Mouse (Mus musculus) left cerebral cortex, adult 2 months (tissue): Measurements from ENCODE around the gene Gnat2. TPM values are rescaled to one million over a fixed set of nuclear protein-coding genes. Genes with fewer than 3 reads are reported as not detected.

Source experiments
- DNase-seq, 2 experiments: peaks; one replicate each; pipeline ENCODE4 v3.0.0; 2021 to 2022; ENCODE audit warnings: low spot score in 2 of 2, mixed read lengths in 1 of 2; ENCODE audit errors: extremely low spot score in 1 of 2
- H3K27ac ChIP-seq: fragments of 200-600 bp; 2 replicates; pipeline ENCODE4 v1.8.1; 2022
- H3K4me3 ChIP-seq: fragments of 200-600 bp; 2 replicates; pipeline ENCODE4 v1.8.1; 2022
- CTCF ChIP-seq: fragments of 200-600 bp; IDR thresholded peaks from 2 replicates; pipeline ENCODE4 v1.8.1; 2022; ENCODE audit warnings: antibody characterized with exemption, mild to moderate bottlenecking, moderate library complexity
- intact Hi-C: fragments of 180-260 bp; cut with DNase I; formaldehyde crosslinking; loops from one replicate; pipeline ENCODE4 v1.15.1; 2025
- total RNA-seq, 2 experiments: library from RNA; stranded (reverse); gene quantifications; 2 replicates each; pipeline ENCODE4 v1.2.3; 2021

The Gnat2 gene
- total RNA-seq, 2 experiments from 2014 or later = not detected

DNA sequence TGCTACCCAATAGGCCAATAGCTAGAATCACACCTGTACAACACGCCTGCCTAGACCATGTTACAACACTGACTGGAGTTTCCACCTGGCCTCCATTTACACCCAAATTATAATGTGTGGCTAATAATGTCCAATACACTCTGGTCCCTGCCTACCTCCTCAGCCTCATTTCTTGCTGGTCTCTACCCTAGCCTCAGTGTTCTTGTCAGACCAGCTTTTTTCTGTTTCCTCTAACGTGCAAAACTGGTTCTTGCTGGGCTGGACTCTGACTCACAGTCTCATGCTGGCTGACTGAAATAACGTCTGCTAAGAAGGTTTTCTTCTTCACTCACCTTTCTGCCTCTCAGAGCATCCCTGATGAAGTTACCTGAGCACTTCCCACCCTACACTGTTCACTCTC lies 33.7 kb downstream of the Gnat2 start:
- intact Hi-C loops = no loop called here
- no peak for TF ChIP-seq CTCF
- H3K27ac ChIP-seq = no peak overlapping the region
- no peak overlapping the region for H3K4me3 ChIP-seq
- DNase-seq = no peak

- intact Hi-C loops = no loop called here
- no peak for TF ChIP-seq CTCF
- H3K27ac ChIP-seq = no peak overlapping the region
- DNase-seq = no peak
- no peak overlapping the region for H3K4me3 ChIP-seq
These were observed 35.9 kb downstream of the Gnat2 start for GRCm38 (mm10) chr3:108128520-108128919.

DNA sequence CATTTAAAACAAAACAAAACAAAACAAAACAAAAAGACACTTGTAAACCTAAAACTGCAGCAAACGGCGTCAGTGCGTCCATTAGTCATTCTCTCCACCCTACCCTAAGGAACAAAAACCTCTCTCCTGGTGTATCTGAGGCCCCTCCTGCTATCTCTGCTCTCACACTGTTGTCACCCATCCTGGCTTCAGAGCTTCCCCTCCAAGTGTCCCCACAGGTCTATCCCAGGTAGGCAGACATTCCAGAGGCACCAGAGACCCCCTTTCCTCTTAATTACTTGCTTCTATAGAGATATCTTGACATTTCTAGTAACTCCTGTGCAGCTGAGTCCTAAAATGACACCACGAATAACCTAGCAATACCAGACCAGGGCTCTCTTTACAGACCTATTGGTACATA lies 36.8 kb downstream of the Gnat2 start:
- no peak overlapping the region for H3K4me3 ChIP-seq
- H3K27ac ChIP-seq = no peak overlapping the region
- intact Hi-C loops = no loop called here
- DNase-seq = no peak
- no peak for TF ChIP-seq CTCF

DNA sequence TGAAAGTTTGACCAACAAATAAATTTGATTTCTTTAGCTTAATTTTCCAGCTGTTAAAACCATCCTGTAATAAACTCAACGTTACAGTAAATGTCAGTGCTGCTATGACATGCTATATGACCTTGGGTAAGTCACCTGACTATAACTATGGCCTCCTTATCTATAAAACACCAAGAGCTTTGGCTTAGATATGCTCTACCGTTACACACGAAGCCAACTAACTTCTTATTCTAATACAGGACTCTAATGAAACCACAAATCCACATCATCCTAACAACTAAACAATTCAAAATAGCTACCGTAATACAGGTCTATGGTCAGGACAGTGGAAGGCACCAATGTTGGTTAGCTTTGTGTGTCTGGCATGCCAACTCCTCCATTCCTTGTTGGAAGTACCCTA lies 37.2 kb downstream of the Gnat2 start:
- no peak overlapping the region for H3K4me3 ChIP-seq
- no peak for TF ChIP-seq CTCF
- no peak for DNase-seq
- intact Hi-C loops = no loop called here
- H3K27ac ChIP-seq = no peak overlapping the region

DNA sequence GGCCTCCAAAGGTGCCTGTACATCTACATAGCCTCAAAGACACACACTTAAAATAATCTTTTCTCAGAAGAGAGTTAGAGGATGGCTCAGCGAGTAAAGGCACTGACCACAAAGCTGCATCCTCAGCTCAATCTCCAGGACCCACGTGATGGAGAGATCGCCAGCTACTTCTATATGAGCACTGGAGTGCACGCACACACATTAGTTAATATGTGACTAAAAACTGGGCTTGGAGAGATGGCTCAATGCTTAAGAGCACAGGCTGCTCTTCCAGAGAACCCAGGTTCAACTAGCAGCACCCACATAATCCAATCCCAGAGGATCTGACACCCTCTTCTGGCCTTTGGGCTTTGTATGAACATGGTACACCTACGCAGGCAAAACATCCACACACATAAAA lies 38.6 kb downstream of the Gnat2 start:
- Histone ChIP-seq H3K4me3 (no peak overlapping the region), H3K27ac (no peak overlapping the region)
- no peak for TF ChIP-seq CTCF
- DNase-seq = no peak
- intact Hi-C loops = no loop called here

GRCm38 (mm10) chr3:108131821-108132220 lies 39.2 kb downstream of the Gnat2 start:
- DNase-seq = no peak
- TF ChIP-seq CTCF = no peak
- intact Hi-C loops = no loop called here
- no peak overlapping the region for H3K27ac ChIP-seq
- no peak overlapping the region for H3K4me3 ChIP-seq

DNA sequence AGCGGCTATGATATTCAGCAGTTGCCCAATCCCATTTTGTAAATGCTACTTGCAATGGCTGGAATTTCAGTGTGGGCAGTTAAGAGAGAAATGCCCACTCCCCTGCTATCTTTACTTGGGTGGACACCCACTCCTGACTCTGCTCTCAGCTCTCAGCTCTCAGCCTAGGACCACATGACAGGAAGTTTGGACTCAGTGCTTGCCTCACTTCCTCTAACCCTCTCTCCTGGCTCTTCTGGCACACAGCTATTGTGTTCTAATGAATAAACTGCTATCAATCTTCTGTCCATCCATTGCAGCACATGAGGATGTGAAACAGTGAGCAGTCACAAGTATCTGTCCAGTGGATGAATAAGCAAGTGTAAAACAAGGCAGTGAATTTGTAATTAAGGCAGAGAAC lies 39.9 kb downstream of the Gnat2 start:
- H3K4me3 ChIP-seq = no peak overlapping the region
- H3K27ac ChIP-seq = no peak overlapping the region
- no peak for TF ChIP-seq CTCF
- intact Hi-C loops = no loop called here
- no peak for DNase-seq

GRCm38 (mm10) chr3:108134701-108135100 lies 42.1 kb downstream of the Gnat2 start:
- Histone ChIP-seq H3K4me3 (0 out of 2 replicates have a peak overlapping the region, but pooled peaks have one; percentile 16), H3K27ac (peak overlapping the region; percentile 74)
- intact Hi-C loops = no loop called here
- no peak for TF ChIP-seq CTCF
- peak; percentile 63 for DNase-seq

- intact Hi-C loops = no loop called here
- no peak for DNase-seq
- H3K4me3 ChIP-seq = no peak overlapping the region
- no peak overlapping the region for H3K27ac ChIP-seq
- no peak for TF ChIP-seq CTCF
These were observed 46.5 kb downstream of the Gnat2 start for GRCm38 (mm10) chr3:108139113-108139512.

GRCm38 (mm10) chr3:108140786-108141185 lies 48.2 kb downstream of the Gnat2 start:
- H3K27ac ChIP-seq = no peak overlapping the region
- intact Hi-C loops = no loop called here
- no peak for TF ChIP-seq CTCF
- no peak for DNase-seq
- H3K4me3 ChIP-seq = no peak overlapping the region

GRCm38 (mm10) chr3:108145534-108146445 lies 53.2 kb downstream of the Gnat2 start, which contains the start of gene Gnai3:
Gene Gnai3, minus strand, starts transcription at chr3:108146146.
- intact Hi-C loops = loop anchor here (5.0 kb wide), 4 partner anchors 58 to 453 kb away; partner anchors contain the start of genes Ampd2, Gstm1 and Gstm7
- DNase-seq = peak; percentile 89
- H3K27ac ChIP-seq = peak within 1 kb of the TSS; percentile 97
- TF ChIP-seq CTCF = peak; percentile 21
- H3K4me3 ChIP-seq = peak within 1 kb of the TSS; percentile 67

DNA sequence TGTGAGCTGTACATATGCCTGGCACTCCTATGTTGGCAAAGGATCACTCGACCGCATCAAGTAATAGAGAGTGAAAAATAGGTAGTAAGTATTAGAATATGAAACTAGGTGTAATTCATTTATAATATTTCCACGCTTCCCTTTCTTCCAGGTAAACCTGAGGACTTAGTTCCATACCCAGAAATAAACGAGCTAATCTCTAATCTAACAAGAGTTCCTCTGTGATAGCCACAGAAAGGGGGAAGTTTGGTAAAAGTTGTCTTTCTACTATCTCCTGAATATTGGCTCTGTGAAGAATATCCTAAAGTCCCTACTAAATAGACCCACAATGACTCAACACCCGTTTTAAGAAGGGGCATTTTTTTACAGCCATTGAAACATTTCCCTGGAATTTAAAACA lies 54.1 kb downstream of the Gnat2 start:
- intact Hi-C loops = loop anchor here (5.0 kb wide), 4 partner anchors 59 to 454 kb away; partner anchors contain the start of genes Ampd2, Gstm1 and Gstm7
- Histone ChIP-seq H3K27ac (peak overlapping the region; percentile 97), H3K4me3 (peak overlapping the region; percentile 67; the same call in 1 of the 2 replicates)
- no peak for TF ChIP-seq CTCF
- DNase-seq = no peak
